Mouse (Mus musculus): Measurements from ENCODE around the gene Cyp26a1. TPM values are rescaled to one million over a fixed set of nuclear protein-coding genes. Genes with fewer than 3 reads are reported as not detected.

The Cyp26a1 gene
- polyA plus RNA-seq, 1 experiment from 2014 or later, result 8.3 TPM

Other genes starting within 250 kb of the Cyp26a1 start
- 9.3 and 9.6 TPM in 2 replicates for gene Exoc6, start 147.4 kb upstream of the Cyp26a1 start, polyA plus RNA-seq (2016; fragmentation: Nextera tagmentation; extraction: Ambion mirVana)
- gene Cyp26c1, start 12.2 kb upstream of the Cyp26a1 start, polyA plus RNA-seq (2016; fragmentation: Nextera tagmentation; extraction: Ambion mirVana), result 0.20 and 0.31 TPM in 2 replicates